Mouse (Mus musculus) kidney, postnatal 4 days (tissue): Measurements from ENCODE around the gene Phlda2.
A peak's percentile ranks its signal among the peaks of the same experiment; 100 is the strongest.

Experiments
- DNase-seq, 2 experiments: peaks; one replicate each; pipeline ENCODE4 v3.0.0; 2021; ENCODE audit warnings: mixed read lengths in 2 of 2

Phlda2 gene

DNA sequence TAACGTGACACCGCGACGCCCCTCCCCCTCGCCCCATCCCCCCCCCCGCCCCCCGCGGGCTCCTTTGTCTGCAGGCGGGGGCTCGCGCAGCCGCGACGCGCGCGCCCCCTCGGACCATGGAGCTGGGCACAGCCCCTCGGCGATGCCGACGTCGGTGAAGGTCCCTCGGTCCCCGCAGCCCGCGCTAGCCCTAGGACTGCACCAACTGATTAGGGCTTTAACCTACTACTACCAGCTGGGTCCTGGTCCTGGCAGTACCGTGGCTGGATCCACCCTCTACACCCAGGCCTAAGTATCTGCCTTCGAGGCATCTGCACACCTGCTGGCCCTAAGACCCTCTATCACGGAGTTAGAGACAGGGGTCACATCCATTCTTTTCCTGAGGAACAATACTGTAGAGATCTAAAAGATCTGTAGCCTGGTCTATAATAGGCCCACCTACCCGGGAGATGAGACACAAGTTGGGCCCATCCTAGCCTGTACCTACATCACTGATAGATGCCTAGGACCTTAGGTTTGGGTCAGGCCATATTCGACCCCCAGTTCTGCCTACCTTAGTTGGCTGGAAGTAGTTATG lies 41.6 kb downstream of the Phlda2 start:
- no peak for DNase-seq

DNA sequence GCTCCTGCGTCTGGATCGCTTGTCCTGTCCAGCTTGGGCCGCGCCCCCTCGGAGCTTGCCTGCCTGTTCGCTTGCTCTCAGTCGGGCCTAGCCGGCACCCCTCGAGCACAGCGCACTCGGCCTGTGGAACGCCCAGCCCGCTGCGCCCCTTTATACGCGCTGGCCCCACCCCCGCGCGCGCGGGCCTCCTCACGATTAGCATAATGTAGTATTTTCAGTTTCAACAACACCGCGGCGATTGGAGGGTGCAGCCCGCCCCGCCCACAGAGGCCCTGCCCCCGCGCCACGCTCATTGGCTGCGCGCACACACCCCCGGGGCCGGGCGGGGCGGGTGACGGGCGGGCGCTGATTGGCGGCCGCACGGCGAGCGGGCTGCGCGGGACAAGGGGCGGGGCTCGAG lies 42.1 kb downstream of the Phlda2 start, which contains the start of gene Cdkn1c:
Gene Cdkn1c, minus strand, starts transcription at position 177 of the 400 bp plus-strand sequence.
- peak; percentile 92 to 95 for DNase-seq

- peak; percentile 34 to 57 for DNase-seq
These were observed 42.6 kb downstream of the Phlda2 start for GRCm38 (mm10) chr7:143460217-143460834.

DNA sequence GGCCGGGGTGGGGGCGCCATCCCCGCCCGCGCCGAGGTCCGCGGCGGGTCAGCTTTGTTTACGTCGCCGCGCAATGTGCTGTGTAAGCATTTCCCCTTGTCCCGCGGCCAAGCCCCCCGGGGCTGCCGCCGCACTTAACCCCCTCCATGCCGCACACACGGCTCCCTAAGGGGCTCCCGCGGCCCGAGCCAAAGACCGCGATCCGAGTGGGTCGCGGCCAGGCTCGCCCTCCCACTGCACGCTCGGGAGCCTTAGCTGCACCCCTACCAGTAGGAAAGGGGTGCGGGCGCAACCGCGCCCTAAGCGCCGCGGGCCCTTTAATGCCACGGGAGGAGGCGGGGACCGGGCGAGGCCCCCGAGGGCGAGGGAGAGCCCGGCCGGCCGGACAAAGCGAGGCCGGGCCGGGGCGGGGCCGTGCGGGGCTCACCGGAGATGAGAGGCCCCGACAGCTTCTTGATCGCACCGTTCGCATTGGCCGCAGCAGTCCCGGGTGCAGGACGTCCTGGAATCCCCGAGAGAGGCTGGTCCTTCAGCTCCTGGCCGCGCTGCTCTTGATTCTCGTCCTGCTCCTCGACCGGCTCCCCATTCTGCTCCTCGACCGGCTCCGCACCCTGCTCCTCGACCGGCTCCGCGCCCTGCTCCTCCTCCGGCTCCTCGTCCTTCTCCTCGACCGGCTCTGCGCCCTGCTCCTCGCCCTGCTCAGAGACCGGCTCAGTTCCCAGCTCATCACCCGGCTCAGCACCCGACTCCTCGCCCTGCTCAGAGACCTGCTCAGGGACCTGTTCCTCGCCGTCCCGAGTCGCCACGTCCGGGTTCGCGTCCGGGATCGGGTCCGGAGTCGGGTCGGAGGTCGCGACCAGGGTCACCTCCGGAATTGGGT lies 43.4 kb downstream of the Phlda2 start:
- peak; percentile 66 to 71 for DNase-seq

DNA sequence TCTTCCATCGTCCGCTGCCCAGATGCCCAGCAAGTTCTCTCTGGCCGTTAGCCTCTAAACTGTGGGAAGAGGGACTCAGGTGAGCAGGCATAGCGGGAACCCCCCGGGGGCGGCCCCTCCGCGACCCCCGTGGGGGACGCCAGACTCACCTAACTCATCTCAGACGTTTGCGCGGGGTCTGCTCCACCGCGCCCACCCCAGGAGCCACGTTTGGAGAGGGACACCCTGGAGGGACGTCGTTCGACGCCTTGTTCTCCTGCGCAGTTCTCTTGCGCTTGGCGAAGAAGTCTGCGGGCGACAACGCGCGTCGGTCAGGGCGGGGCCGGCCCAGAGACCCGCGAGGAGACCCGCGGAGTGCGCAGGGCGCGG lies 44.0 kb downstream of the Phlda2 start:
- no peak for DNase-seq
